Mouse (Mus musculus) left cerebral cortex, postnatal 14 days (tissue): Measurements from ENCODE around the gene Snx4. TPM values are rescaled to one million over a fixed set of nuclear protein-coding genes. Genes with fewer than 3 reads are reported as not detected.

ENCODE experiments used
- DNase-seq, 2 experiments: peaks; one replicate each; pipeline ENCODE4 v3.0.0; 2021 to 2022; ENCODE audit warnings: low spot score in 2 of 2, mixed read lengths in 1 of 2
- intact Hi-C: fragments of 180-260 bp; cut with DNase I; formaldehyde crosslinking; loops from one replicate; pipeline ENCODE4 v1.15.1; 2025
- total RNA-seq, 2 experiments: library from RNA; stranded (reverse); gene quantifications; 2 replicates each; pipeline ENCODE4 v1.2.3; 2021

The Snx4 gene
- total RNA-seq, 2 experiments from 2014 or later, result 46.5 to 49.7 TPM

DNA sequence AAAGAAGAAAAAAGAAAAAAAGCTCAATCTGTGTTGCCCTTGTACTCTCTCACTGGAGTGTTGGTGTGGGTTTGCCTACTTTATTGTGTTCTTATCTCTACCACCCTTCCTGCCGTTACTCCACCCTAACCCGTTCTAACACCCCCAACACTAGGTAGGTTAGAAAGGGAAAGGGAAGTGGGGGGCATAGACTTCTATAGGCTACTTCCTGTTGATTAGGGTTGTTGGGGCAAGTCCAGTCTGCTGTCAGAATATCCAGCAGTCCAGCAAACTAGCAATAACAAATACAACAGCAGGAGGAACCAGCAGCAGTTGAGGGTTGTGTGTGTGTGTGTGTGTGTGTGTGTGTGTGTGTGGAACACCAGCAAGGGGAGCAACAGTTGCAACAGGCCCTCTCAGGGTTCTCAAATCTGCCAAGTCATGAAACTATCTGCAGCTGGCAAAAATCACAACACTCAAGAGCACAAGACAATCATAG lies 10.4 kb downstream of the Snx4 start:
- intact Hi-C loops, result no loop called here
- DNase-seq, result no peak

DNA sequence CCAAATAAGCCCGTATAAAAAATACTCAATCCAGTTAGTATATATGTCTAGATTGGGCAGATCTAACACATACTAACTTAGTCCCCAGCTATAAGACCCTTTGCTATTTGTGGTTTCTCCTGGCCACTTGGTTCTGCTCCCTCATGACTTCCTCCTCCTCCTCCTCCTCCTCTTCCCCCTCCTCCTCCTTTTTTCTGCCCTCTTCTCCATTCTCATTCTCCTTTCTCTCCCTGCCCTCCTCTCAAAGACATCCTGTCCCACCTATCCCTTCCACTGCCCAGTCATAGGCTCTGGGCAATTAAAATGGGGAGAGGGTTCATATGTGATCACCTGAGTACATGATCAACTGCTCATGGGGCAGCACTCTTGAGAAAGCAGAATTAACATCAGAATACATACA lies 10.9 kb downstream of the Snx4 start:
- intact Hi-C loops, result no loop called here
- DNase-seq, result no peak

DNA sequence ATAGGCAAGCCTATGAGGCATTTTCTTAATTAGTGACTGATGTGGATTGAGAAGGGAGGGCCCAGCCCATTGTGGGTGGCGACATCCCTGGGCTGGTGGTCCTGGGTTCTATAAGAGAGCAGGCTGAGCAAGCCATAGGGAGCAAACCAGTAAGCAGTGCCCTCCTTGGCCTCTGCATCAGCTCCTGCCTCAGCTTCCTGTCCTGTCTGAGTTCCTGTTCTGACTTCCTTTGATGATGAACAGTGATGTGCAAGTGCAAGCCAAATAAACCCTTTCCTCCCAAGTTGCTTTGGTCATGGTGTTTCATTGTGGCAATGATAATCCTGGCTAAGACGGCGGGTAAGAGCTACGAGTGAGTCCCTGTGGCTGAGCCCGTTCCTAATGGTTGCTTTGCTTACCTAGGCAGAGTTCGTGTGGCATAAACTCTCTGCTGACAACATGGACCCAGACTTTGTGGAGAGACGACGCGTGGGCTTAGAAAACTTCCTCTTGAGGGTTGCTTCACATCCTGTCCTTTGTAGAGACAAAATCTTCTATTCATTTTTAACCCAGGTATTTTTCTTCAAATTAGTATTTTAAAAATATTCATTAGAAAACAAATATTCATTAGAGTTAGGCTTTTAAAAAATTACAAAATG lies 16.5 kb downstream of the Snx4 start:
- intact Hi-C loops, result no loop called here
- no peak for DNase-seq

GRCm38 (mm10) chr16:33271824-33272223 lies 20.6 kb downstream of the Snx4 start:
- intact Hi-C loops, result no loop called here
- DNase-seq, result no peak

- intact Hi-C loops, result no loop called here
- no peak for DNase-seq
These were observed 31.8 kb downstream of the Snx4 start for GRCm38 (mm10) chr16:33283079-33283478.

DNA sequence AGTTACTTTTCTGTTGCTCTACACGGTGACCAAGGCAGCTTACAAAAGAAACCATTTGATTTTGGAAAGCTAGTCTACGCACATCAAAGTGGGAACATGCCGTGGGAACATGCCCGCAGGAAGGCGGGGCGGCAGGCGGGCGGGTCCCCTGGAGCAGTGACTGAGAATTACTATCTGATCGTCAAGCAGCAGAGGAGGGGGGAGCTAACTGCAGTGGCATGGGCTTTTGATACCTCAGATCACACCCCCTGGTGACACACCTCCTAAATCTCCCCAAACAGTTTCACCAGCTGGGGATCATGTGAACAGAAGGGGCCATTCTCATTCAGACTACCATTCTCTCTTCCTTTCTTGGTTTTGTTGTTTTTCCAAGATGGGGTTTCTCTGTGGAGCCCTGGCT lies 37.3 kb downstream of the Snx4 start:
- DNase-seq, result no peak
- intact Hi-C loops, result no loop called here

DNA sequence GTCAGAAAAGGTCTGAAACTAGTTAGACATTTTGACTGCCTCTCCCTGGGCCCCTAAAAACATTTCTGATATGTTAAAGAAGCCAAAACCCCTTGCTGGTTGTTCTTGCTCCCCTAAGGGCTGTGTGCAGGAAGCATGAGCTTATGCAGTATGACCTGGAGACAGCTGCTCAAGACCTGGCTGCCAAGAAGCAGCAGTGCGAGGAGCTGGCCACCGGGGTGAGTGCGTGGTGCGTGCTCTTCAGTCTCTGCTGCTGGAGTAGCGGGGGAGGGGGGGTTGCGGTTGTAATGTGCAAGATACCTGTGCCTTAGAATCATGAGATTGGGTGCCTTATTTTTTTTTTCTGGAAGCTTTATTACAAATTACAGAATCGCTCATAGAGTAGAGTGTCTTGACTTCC lies 38.7 kb downstream of the Snx4 start:
- DNase-seq, result no peak
- intact Hi-C loops, result no loop called here

- intact Hi-C loops, result no loop called here
These were observed 41.0 kb downstream of the Snx4 start for GRCm38 (mm10) chr16:33292241-33292640.

DNA sequence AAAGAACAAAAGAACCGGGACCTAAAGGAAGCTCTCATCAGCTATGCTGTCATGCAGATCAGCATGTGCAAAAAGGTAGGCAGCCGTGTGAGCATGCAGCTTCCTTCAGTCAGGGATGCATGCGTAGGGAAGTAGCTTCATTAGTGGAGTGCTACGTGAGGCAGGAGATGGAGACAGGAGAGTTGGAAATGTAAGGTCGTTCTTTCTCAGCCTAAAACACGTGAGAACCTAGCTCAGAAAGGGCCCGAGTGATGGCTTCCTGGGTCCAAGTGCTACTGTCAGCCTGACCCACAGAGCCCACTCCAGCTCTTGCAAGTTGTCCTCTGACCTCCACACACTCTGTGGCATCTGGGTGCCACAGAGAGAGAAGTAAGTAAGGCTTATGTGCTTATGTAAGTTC lies 43.4 kb downstream of the Snx4 start:
- no peak for DNase-seq
- intact Hi-C loops, result no loop called here

More at GRCm38 (mm10) chr16:33292241-33292640, 41.0 kb downstream of the Snx4 start:
- no peak for DNase-seq

DNA sequence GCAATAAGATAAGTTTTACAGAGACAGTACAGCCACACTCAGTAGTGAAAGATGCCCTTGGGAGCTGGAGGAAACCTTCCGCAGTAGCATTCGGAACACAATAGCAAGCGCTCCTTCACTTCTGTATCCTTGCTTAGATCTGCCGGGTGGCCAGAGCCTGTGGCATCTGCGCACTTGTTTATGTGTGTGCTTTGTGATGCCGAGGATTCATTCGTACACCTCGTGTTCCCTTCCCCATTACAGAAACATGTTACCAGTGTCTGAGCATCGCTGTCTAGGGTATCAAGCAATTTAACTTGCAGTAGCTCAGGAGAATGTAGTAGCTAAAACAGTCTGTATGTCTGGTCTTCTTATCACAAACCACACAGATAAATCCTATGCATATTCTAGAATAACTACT lies 44.1 kb downstream of the Snx4 start:
- intact Hi-C loops, result no loop called here

DNA sequence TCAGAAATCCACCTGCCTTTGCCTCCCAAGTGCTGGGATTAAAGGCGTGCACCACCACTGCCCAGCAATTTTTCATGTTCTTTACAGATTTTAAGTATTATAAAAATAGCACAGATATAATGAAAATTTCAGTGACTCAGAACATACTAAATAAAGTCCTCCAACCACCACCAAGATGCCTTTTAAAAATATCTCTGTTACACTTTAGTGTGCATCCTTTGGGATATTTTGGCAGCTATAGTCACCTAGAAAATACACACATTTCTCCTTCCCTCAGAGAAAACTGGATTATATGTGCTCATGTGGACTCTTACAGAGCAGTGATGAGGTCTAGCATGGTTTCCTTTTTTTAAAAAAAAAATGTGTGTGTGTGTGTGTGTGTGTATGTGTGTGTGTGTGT lies 46.3 kb downstream of the Snx4 start:
- intact Hi-C loops, result no loop called here
- DNase-seq, result peak in 1 of 2 experiments; percentile 46

More for the DNA sequence above, 44.1 kb downstream of the Snx4 start:
- no peak for DNase-seq

DNA sequence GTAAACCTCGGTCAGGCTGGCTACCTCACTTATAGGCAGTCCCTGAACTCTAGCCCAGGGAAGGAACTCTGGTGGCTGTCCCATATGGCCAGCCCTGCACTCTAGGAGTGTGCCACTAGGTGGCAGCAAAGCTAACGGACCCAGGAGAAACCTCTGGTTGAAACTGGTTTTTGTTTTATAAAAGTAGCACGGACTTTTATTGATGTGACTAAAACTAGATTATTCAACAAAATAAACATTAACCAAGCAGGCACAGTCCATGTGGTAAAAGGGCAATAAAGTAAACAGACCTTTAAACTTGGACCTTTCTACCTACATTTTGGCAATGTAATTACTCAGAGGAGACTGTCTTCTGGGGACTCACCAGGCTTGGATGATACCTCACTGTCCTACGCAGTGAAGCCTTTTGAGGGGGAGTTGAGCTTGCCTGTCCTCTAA lies 55.4 kb downstream of the Snx4 start:
- peak; percentile 79 to 84 for DNase-seq
- intact Hi-C loops, result loop anchor here (5.0 kb wide), 1 partner anchor 436 kb away; no protein-coding TSS in a partner anchor

DNA sequence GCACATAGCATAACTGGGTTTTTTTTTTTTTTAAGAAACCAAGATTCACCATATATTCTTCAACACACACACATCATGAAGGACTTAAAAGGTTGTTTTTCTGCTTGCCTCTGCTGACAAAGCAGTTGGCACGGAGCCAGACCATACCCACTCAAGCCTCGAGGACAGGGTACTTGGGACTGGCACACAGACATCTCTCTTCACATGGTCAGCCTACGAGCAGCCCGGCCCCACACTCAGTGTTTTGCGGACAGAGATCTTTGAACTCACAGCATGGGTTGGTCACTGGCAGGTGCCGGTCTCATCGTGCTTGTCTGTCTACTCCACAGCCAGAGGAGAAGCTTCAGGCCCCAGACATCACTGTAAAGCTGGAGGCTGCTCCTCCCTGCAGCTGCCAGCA lies 56.5 kb downstream of the Snx4 start:
- intact Hi-C loops, result loop anchor here (5.0 kb wide), 1 partner anchor 435 kb away; no protein-coding TSS in a partner anchor
- DNase-seq, result no peak

- intact Hi-C loops, result loop anchor here (5.0 kb wide), 1 partner anchor 433 kb away; no protein-coding TSS in a partner anchor
- DNase-seq, result no peak
These were observed 57.8 kb downstream of the Snx4 start for GRCm38 (mm10) chr16:33309066-33309465.

- intact Hi-C loops, result no loop called here
These were observed 64.4 kb downstream of the Snx4 start for GRCm38 (mm10) chr16:33315611-33316010.

GRCm38 (mm10) chr16:33317646-33318045 lies 66.4 kb downstream of the Snx4 start:
- no peak for DNase-seq
- intact Hi-C loops, result no loop called here

More at GRCm38 (mm10) chr16:33315611-33316010, 64.4 kb downstream of the Snx4 start:
- no peak for DNase-seq

DNA sequence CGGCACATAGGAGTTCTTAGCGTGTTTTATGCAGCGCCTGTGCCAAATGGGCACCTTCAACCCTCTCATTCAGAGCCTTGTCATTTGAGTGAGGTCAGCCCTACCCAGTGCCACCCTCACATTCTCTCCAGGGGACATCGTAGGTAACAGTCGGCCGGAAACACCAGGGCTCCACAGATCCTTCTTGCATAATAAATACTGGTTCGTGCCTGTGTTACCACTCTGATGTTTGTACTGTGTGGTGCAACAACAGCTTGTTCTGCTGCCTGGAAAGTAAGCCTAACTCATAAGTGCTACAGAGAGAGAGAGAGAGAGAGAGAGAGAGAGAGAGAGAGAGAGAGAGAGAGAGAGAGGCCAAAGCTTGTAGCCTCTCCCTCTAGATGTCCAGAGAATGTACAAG lies 66.8 kb downstream of the Snx4 start:
- no peak for DNase-seq
- intact Hi-C loops, result no loop called here

DNA sequence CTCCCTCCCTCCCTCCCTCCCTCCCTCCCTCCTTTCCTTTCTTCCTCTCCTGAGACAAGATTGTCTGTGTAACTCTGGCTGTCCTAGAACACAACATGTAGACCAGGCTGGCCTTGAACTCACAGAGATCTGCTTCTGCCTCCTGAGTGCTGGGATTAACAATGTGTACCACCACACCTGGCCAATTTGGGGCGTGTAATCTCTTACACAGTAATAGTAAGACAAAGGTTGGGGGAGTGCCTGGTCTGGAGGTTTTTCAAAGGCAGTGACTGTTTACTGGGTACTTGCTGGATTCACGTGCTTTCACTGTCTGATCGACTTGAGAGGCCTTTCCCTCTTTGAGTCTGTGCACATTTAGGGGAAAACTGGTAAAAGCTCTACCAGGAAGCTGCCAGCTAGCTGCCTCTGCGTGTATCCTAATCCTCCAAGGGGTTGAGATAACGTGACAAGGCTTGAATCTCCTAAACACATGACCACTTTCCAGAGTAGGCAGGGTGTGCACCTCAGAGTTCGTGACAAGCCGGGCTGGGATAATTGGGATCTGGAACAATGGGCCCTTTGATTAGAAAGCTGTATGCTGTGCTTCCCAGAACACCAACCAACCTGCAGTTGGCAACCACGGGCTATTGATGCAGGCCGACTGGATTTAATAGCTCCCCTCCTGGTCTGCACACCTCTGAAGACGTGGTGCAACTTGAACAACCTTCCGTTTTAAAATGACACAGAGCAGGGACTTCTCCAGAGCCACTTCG lies 74.6 kb downstream of the Snx4 start:
- intact Hi-C loops, result no loop called here
- DNase-seq, result no peak

DNA sequence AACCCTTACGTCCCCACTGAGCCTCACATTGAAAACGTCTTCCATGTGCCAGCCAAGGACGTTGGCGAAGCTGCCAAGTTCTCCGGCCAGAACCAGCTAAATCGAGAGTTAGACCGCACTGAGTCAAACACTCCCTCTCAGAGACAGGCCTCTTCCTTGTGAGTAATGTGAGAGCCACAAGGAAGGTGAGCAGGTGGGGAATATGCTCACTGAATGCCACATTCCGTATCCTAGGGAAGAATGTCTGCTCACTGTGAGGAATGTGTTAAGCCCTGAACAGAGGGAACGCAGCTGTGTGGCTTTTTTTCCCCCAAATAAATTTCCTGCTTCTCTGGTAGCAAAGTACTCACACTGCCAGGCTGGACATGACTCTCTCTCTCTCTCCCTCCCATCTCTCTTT lies 75.3 kb downstream of the Snx4 start:
- no peak for DNase-seq
- intact Hi-C loops, result no loop called here

GRCm38 (mm10) chr16:33327101-33327500 lies 75.9 kb downstream of the Snx4 start:
- intact Hi-C loops, result no loop called here
- no peak for DNase-seq

DNA sequence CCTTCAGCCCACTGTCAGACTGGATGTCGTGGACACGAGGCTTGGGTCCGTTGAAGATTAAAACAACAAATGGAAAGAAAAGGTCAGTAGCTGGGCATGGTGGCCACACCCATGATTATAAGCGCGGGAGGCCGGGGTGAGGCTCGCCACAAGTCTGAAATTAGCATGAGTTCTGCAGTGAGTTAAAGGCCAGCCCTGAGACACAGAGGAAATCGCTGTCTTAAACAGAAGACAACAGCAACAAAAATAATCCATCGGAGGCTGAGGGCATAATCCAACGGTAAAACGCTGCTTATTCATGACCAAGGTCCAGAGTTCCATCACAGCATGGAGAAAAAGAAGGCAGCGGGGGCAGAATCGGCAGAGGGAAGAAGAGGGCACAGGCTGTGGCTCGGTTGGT lies 81.8 kb downstream of the Snx4 start:
- no peak for DNase-seq
- intact Hi-C loops, result no loop called here
